Mouse (Mus musculus) kidney, adult 2 months (tissue): ENCODE data around the gene 2010003K11Rik.
"Not testable (repeated sequence)": the region's sequence is repeated elsewhere in the genome, so short reads cannot be mapped to it uniquely, and the experiment has no call there.

Experiments
- CTCF ChIP-seq: fragments of 200-500 bp; conservative IDR thresholded peaks from 2 replicates; pipeline ENCODE4 v1.5.1; 2011; ENCODE audit warnings: low read depth, mild to moderate bottlenecking, control low read depth, low read length, moderate library complexity, mixed read lengths; ENCODE audit not compliant: insufficient read depth, insufficient read length
- POLR2A ChIP-seq: fragments of 200-500 bp; IDR thresholded peaks from one replicate; pipeline ENCODE4 v1.6.1; 2011; ENCODE audit warnings: low read depth, low read length, control low read depth

- TF ChIP-seq CTCF, POLR2A: not testable (repeated sequence)
Observed at GRCm38 (mm10) chr19:4454040-4454439, 44.3 kb downstream of the 2010003K11Rik start.
